Mouse (Mus musculus) adrenal gland, postnatal 14 days (tissue): ENCODE measurements around the gene Fam178b. TPM values are rescaled to one million over a fixed set of nuclear protein-coding genes. Genes with fewer than 3 reads are reported as not detected.
"Not testable (repeated sequence)": the region's sequence is repeated elsewhere in the genome, so short reads cannot be mapped to it uniquely, and the experiment has no call there.

Experiments
- DNase-seq: peaks from one replicate; pipeline ENCODE4 v3.0.0; 2021; ENCODE audit warnings: mixed read lengths
- total RNA-seq: library from RNA; stranded (reverse); gene quantifications from 2 replicates; pipeline ENCODE4 v1.2.3, GENCODE M21; 2021

Gene Fam178b
- total RNA-seq, 1 experiment from 2014 or later = not detected

DNA sequence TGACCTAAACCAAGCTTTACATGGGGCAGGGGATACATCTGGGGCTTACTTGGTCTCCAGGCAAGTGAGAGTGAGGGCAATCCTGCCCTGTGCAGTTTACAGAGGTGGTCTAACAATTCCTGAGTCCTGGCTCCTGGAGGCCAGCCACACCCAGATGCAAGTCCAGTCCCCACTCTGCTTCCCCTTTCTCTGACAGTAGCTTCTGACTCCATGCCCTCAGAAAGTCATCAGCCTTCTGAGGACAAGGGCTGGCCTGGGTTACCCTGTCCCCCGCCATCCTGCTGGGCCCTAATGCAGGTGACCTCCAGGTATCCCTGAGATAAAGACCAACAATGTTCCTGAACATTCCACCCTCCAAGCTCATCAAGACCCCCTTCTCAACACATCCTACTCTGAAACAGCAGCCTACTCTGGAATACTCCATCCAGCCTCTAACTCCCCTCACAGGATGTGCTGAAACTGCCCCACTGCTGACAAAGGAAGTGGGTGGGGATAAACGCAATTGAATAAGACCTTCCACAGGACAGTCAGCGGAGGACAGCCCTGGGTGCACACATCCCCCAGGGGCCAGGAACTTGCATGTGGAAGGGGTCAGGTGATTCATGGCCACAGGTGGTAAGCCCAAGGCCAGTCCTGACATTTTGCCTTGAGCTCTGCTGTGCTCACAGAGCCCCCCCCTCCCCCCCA, 52.8 kb downstream of the Fam178b start:
- DNase-seq = peak; percentile 31

DNA sequence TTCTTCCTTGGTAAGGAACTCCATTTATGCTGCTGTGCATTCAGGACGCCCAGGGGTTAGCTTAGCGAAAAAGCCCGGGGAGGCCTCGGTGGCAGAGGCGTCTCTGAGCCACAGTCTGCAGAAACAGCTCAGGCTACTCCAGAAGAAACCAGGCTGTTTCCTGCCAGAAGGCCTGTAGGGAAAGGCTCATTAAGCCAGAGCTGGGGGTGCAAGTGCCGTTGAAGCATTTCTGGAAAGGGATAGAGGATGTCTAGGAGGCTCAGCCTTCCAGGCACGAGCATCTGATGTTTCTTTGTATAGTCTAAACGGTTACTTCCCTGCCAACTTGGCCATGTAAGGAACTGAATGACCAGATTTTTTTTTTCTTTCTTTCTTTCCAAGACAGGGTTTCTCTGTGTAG, 54.4 kb downstream of the Fam178b start:
- no peak for DNase-seq

GRCm38 (mm10) chr1:36625442-36625841, 57.5 kb downstream of the Fam178b start:
- no peak for DNase-seq

- DNase-seq = not testable (repeated sequence)
These were observed 67.0 kb downstream of the Fam178b start for GRCm38 (mm10) chr1:36615958-36616357.

- no peak for DNase-seq
These were observed 67.8 kb downstream of the Fam178b start for GRCm38 (mm10) chr1:36615188-36615587.

- no peak for DNase-seq
These were observed 68.4 kb downstream of the Fam178b start for GRCm38 (mm10) chr1:36614584-36614983.

- DNase-seq = peak; percentile 65
These were observed 69.5 kb downstream of the Fam178b start for GRCm38 (mm10) chr1:36613374-36613895.

- no peak for DNase-seq
These were observed 70.6 kb downstream of the Fam178b start for GRCm38 (mm10) chr1:36612362-36612761.

- no peak for DNase-seq
These were observed 71.4 kb downstream of the Fam178b start for GRCm38 (mm10) chr1:36611449-36612123.

- DNase-seq = no peak
These were observed 74.8 kb downstream of the Fam178b start for GRCm38 (mm10) chr1:36608211-36608610.

GRCm38 (mm10) chr1:36606951-36607350, 76.0 kb downstream of the Fam178b start:
- no peak for DNase-seq

DNA sequence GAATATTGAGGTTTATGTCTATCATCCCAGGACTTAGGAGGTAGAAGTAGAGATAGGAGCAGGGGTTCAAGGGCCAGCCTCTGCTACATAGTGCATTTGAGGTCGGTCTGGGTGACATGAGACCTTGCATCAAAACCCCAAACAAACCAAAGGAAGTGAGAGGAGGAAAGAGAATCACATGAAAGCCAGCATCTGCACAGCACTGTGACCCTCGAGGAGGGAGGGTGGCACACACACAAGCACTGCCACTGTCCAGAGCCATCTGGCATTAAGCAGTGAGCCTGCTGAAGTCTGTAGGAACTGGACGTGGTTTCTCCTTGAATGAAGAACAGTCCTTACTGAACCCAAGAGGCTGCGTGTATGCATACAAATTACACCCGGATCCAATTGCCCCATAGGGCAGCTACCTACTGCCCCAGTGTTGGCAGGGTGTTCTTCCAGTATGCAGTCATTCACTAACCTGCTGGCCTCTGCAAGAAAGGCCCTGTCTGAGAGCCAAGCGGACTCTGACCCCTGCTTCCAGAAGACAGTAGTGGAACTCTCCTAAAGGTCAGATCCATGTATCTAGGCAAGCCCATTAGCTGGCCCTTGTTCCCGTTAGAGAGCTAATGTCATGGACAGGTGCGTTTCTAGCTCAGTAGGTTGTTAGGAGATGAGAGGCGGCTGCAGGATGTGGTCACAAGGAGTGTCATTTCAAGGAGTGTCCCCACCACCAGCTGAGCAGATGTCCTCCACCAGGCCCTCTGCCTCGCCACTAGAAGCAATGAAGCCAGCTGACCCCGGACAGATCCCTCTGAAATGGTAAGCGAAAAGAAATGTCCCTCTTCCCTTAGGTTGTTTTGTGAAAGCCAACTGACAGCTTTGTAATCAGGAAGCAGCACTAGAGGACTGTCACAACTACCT, 78.5 kb downstream of the Fam178b start:
- no peak for DNase-seq

- no peak for DNase-seq
These were observed 79.6 kb downstream of the Fam178b start for GRCm38 (mm10) chr1:36603361-36603760.

- DNase-seq = no peak
These were observed 80.7 kb downstream of the Fam178b start for GRCm38 (mm10) chr1:36602271-36602670.

- DNase-seq = no peak
These were observed 84.6 kb downstream of the Fam178b start for GRCm38 (mm10) chr1:36598411-36598810.

DNA sequence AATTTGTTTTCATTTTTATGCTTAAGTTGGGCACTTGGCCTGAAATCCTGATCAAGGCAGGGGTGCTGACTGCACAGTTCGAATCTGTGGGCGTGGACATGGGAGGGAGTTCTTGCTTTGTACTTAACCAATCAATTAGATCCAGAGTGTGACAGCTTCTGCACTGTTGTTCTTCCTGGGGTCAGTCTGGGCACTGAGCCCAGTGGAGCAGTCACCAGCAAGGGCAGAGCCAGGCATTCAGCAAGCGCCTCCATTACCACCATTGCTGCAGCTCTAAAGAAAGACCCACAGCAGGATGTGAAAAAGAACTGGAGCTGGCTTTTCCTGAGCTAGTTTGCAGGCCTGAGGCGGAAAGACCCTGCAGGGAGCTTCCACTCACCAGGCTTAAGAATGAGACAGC, 86.9 kb downstream of the Fam178b start:
- DNase-seq = peak; percentile 84

GRCm38 (mm10) chr1:36595167-36595931, 87.6 kb downstream of the Fam178b start:
- no peak for DNase-seq

DNA sequence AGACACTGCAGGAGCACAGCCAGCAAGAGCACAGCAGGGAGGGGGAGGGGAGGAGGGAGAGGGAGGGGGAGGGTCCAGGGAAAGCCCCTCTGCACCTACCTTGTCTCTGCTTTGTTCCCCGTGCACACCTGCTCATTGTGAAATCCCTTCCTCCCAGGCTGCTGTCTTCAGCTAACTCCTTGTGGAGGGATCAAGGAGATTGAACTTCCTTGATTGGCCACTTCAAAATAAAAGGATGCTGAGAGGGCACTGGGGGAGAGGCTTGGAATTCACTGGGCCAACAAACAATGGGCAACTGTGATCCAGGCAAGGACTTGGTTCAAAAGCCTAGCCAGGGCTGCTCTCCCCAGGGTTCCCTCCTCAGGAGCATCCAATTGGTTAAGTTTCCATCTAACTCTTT, 89.9 kb downstream of the Fam178b start:
- DNase-seq = no peak

GRCm38 (mm10) chr1:36591408-36591807, 91.6 kb downstream of the Fam178b start:
- DNase-seq = no peak

DNA sequence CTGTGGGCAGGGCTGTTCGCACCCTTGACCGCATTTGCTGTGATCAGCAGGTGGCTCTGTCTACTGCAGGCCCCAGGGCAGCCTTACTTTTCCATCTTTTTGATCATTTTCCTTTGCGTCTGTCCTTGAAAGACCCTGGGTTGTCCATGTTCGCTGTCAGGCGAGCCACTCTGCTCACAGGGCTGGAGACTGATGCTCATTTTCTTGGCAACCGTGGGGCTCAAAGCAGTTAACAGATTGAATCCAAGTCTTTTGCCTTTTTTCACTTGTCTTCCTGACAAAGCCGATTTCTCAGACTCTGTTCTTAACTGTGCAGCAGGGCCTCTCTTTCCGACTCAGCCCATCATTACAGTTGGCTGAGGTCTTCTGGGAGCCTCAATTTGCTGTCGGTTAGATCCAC, 92.3 kb downstream of the Fam178b start:
- DNase-seq = no peak

DNA sequence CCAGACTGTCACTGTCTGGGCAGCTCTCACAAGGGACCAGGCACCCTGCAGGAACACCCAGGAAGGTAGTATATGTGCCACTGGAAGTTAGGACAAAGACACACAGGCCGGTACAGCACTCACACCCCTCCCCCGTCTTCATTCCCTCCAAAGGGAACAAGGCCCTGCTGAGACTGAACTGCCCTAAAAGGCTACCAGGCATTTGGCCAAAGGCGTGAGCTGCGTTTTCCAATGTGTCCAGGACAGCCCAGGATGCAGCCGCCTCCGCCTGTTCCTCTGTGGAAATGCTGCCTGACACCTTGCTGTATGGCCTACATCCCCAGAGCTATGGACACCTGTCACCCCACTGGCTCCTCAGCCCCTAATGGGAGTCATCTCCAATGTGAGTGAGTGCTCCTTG, 93.5 kb downstream of the Fam178b start:
- peak; percentile 75 for DNase-seq
